30 mouse cellular contexts compared by ENCODE assay signal in genomic region chr17:43929856-43930255, GRCm38 (mm10).
"Had no signal": no experiment of that assay in that cellular context is flagged by ENCODE, and none has a peak within 500 bp of the region (broad histone marks: within the 10 kb centered on the region; RNA-seq: fewer than 3 reads in every experiment).

No protein-coding gene starts in this region.

- H3K4me3 ChIP-seq: heart, embryonic 12.5 days; heart, embryonic 13.5 days; heart, embryonic 15.5 days; hindbrain, embryonic 10.5 days; hindbrain, embryonic 12.5 days; hindbrain, embryonic 13.5 days; hindbrain, embryonic 15.5 days; intestine, embryonic 15.5 days; kidney, embryonic 15.5 days; layer of hippocampus, adult 2 months; left cerebral cortex, adult 2 months had no signal

- H3K9me3 ChIP-seq: heart, embryonic 15.5 days; hindbrain, embryonic 10.5 days; hindbrain, embryonic 12.5 days; hindbrain, embryonic 13.5 days; hindbrain, embryonic 15.5 days; intestine, embryonic 15.5 days; kidney, embryonic 15.5 days had no signal

- H3K4me1 ChIP-seq: hindbrain, embryonic 10.5 days; hindbrain, embryonic 12.5 days; hindbrain, embryonic 15.5 days; intestine, embryonic 15.5 days; kidney, embryonic 15.5 days had no signal

- H3K27ac ChIP-seq: heart, embryonic 13.5 days; heart, embryonic 15.5 days; hindbrain, embryonic 10.5 days; hindbrain, embryonic 12.5 days; hindbrain, embryonic 13.5 days; hindbrain, embryonic 14.5 days; hindbrain, embryonic 15.5 days; hindbrain, postnatal 0 days; intestine, embryonic 15.5 days; kidney, embryonic 15.5 days; kidney, postnatal 0 days; layer of hippocampus, adult 2 months; left cerebral cortex, adult 2 months had no signal

- DNase-seq: heart, postnatal 10 days; heart, postnatal 14 days; heart, postnatal 36 days; heart, postnatal 4 days; kidney, adult 11 months; kidney, adult 18-20 months; kidney, adult 2 months; kidney, adult 8-10 months; kidney, adult 9 months; kidney, postnatal 10 days; kidney, postnatal 14 days; kidney, postnatal 25 days; kidney, postnatal 36 days; kidney, postnatal 4 days; layer of hippocampus, adult 9-11 months; layer of hippocampus, postnatal 36 days had no signal

- H3K27me3 ChIP-seq: heart, embryonic 12.5 days; heart, embryonic 13.5 days; heart, embryonic 15.5 days; hindbrain, embryonic 12.5 days; hindbrain, embryonic 13.5 days; hindbrain, embryonic 15.5 days; intestine, embryonic 15.5 days; kidney, embryonic 15.5 days had no signal

- H3K36me3 ChIP-seq: heart, embryonic 12.5 days; heart, embryonic 13.5 days; heart, embryonic 15.5 days; hindbrain, embryonic 10.5 days; hindbrain, embryonic 12.5 days; hindbrain, embryonic 13.5 days; hindbrain, embryonic 15.5 days; intestine, embryonic 15.5 days; kidney, embryonic 15.5 days had no signal

- H3K9ac ChIP-seq: heart, embryonic 12.5 days; heart, embryonic 13.5 days; heart, embryonic 15.5 days; hindbrain, embryonic 12.5 days; hindbrain, embryonic 13.5 days; hindbrain, embryonic 14.5 days; hindbrain, embryonic 15.5 days; intestine, embryonic 15.5 days; kidney, embryonic 15.5 days had no signal
